20 mouse cellular contexts compared by ENCODE assay signal in genomic region chr12:7970301-7970700, GRCm38 (mm10). TPM values are rescaled to one million over a fixed set of nuclear protein-coding genes. Genes with fewer than 3 reads are reported as not detected.
DNase-seq lines count a peak whose midpoint lies in the region; ATAC-seq and TF ChIP-seq lines count a peak whose summit lies in the region.
"Had no signal": no experiment of that assay in that cellular context is flagged by ENCODE, and none has a peak within 500 bp of the region (broad histone marks: within the 10 kb centered on the region; RNA-seq: fewer than 3 reads in every experiment).

No protein-coding gene starts in this region.

- no peaks in the 10 kb centered on the region for H3K27me3 ChIP-seq in intestine, postnatal 0 days (replicated peaks; ENCODE audit: control insufficient read depth, insufficient read depth, low read length)
- H3K27me3 ChIP-seq in intestine, embryonic 16.5 days (replicated peaks; ENCODE audit: control insufficient read depth, insufficient read depth, low read length): no peaks in the 10 kb centered on the region
- H3K27me3 ChIP-seq in lung, postnatal 0 days (replicated peaks; ENCODE audit: insufficient read depth, low read length): no peaks in the 10 kb centered on the region
- H3K27me3 ChIP-seq: embryonic facial prominence, embryonic 13.5 days; embryonic facial prominence, embryonic 15.5 days; forebrain, embryonic 12.5 days had no signal

- ATAC-seq in intestine, postnatal 0 days: 0 out of 2 replicates have a peak, but pooled peaks have one; percentile 35
- no peak for ATAC-seq in intestine, embryonic 16.5 days
- no peak for ATAC-seq in lung, postnatal 0 days
- ATAC-seq: forebrain, embryonic 14.5 days; forebrain, embryonic 16.5 days had no signal

- H3K9ac ChIP-seq in intestine, postnatal 0 days (ENCODE audit: low read depth, low read length): no peak overlapping the region
- no peak overlapping the region for H3K9ac ChIP-seq in intestine, embryonic 16.5 days (ENCODE audit: low read depth, low read length)
- H3K9ac ChIP-seq in lung, postnatal 0 days (replicated peaks; ENCODE audit: low read depth): no peak overlapping the region
- H3K9ac ChIP-seq: embryonic facial prominence, embryonic 13.5 days; embryonic facial prominence, embryonic 15.5 days; forebrain, embryonic 12.5 days had no signal

- no peak for TF ChIP-seq EP300 in lung, postnatal 0 days (IDR thresholded peaks at IDR 0.05)

- DNase-seq in lung, postnatal 36 days: peak; percentile 1
- no peak for DNase-seq in lung, postnatal 0 days (ENCODE audit: low spot score)
- DNase-seq: adrenal gland, adult 2 months; adrenal gland, postnatal 10 days; adrenal gland, postnatal 25 days; cerebellum, adult 11 months; cerebellum, adult 18-20 months; cerebellum, adult 8-10 months; cerebellum, adult 9-11 months; cerebellum, postnatal 14 days; cerebellum, postnatal 36 days had no signal

- TF ChIP-seq CTCF in intestine, postnatal 0 days (IDR thresholded peaks at IDR 0.05; ENCODE audit: low read depth): no peak
- TF ChIP-seq CTCF in lung, postnatal 0 days (IDR thresholded peaks at IDR 0.05): no peak

- H3K4me2 ChIP-seq in intestine, postnatal 0 days (replicated peaks; ENCODE audit: low read depth): no peak overlapping the region
- H3K4me2 ChIP-seq in intestine, embryonic 16.5 days (ENCODE audit: low read depth, low read length): no peak overlapping the region
- H3K4me2 ChIP-seq in lung, postnatal 0 days (replicated peaks; ENCODE audit: low read depth, low read length): no peak overlapping the region
- H3K4me2 ChIP-seq: embryonic facial prominence, embryonic 13.5 days; embryonic facial prominence, embryonic 15.5 days; forebrain, embryonic 12.5 days had no signal

- H3K27ac ChIP-seq in intestine, postnatal 0 days (ENCODE audit: low read depth, low read length): no peak overlapping the region
- H3K27ac ChIP-seq in intestine, embryonic 16.5 days (ENCODE audit: low read length): no peak overlapping the region
- no peak overlapping the region for H3K27ac ChIP-seq in lung, postnatal 0 days (ENCODE audit: low read length)
- H3K27ac ChIP-seq: embryonic facial prominence, embryonic 13.5 days; embryonic facial prominence, embryonic 15.5 days; forebrain, embryonic 10.5 days; forebrain, embryonic 12.5 days had no signal

- H3K4me3 ChIP-seq in intestine, postnatal 0 days (ENCODE audit: low read depth, low read length): no peak overlapping the region
- no peak overlapping the region for H3K4me3 ChIP-seq in intestine, embryonic 16.5 days (ENCODE audit: low read length)
- H3K4me3 ChIP-seq in lung, postnatal 0 days (ENCODE audit: low read depth, low read length): no peak overlapping the region
- H3K4me3 ChIP-seq: embryonic facial prominence, embryonic 13.5 days; embryonic facial prominence, embryonic 15.5 days; erythroblast, embryonic 14.5 days; forebrain, embryonic 10.5 days; forebrain, embryonic 12.5 days had no signal

- no peaks in the 10 kb centered on the region for H3K36me3 ChIP-seq in intestine, postnatal 0 days (ENCODE audit: control insufficient read depth, insufficient read depth)
- H3K36me3 ChIP-seq in intestine, embryonic 16.5 days (ENCODE audit: control insufficient read depth, insufficient read depth, low read length): no peaks in the 10 kb centered on the region
- no peaks in the 10 kb centered on the region for H3K36me3 ChIP-seq in lung, postnatal 0 days (ENCODE audit: insufficient read depth, low read length)
- H3K36me3 ChIP-seq: embryonic facial prominence, embryonic 13.5 days; embryonic facial prominence, embryonic 15.5 days; forebrain, embryonic 10.5 days; forebrain, embryonic 12.5 days had no signal

- H3K4me1 ChIP-seq in intestine, postnatal 0 days (replicated peaks; ENCODE audit: control insufficient read depth, insufficient read depth, low read length): no peaks in the 10 kb centered on the region
- H3K4me1 ChIP-seq in intestine, embryonic 16.5 days (ENCODE audit: control insufficient read depth, insufficient read depth, low read length): no peaks in the 10 kb centered on the region
- no peaks in the 10 kb centered on the region for H3K4me1 ChIP-seq in lung, postnatal 0 days (ENCODE audit: insufficient read depth, low read depth, low read length)
- H3K4me1 ChIP-seq: embryonic facial prominence, embryonic 13.5 days; embryonic facial prominence, embryonic 15.5 days; forebrain, embryonic 10.5 days; forebrain, embryonic 12.5 days had no signal

- no peaks in the 10 kb centered on the region for H3K9me3 ChIP-seq in intestine, postnatal 0 days (ENCODE audit: control insufficient read depth)
- no peaks in the 10 kb centered on the region for H3K9me3 ChIP-seq in intestine, embryonic 16.5 days (ENCODE audit: control insufficient read depth, low read length)
- no peaks in the 10 kb centered on the region for H3K9me3 ChIP-seq in lung, postnatal 0 days (ENCODE audit: low read length)
- H3K9me3 ChIP-seq: embryonic facial prominence, embryonic 13.5 days; embryonic facial prominence, embryonic 15.5 days; forebrain, embryonic 10.5 days; forebrain, embryonic 12.5 days had no signal

- 68% methylated on average over 2 of the region's 2 CpGs for WGBS in intestine, postnatal 0 days
- WGBS in intestine, embryonic 16.5 days: 72% methylated on average over 2 of the region's 2 CpGs
- WGBS in lung, postnatal 0 days: 76% methylated on average over 2 of the region's 2 CpGs

RNA-seq across cellular contexts. Expression of gene Apob, which starts 7.1 kb away (rescaled TPM):
- polyA plus RNA-seq in intestine, postnatal 0 days (2015; fragmentation: Nextera tagmentation; extraction: Ambion mirVana): 132 and 135 TPM in 2 replicates
- 61.3 and 94.9 TPM in 2 replicates for polyA plus RNA-seq in intestine, embryonic 16.5 days (2015; fragmentation: Nextera tagmentation; extraction: Ambion mirVana)
- polyA plus RNA-seq in lung, postnatal 0 days (2015; fragmentation: Nextera tagmentation; extraction: Ambion mirVana): 0.27 and 0.53 TPM in 2 replicates
- polyA plus RNA-seq: embryonic facial prominence, embryonic 13.5 days; forebrain, embryonic 12.5 days had no signal

Comparison
In these comparisons a context has a peak if more than half of its experiments do, and no peak if none do; other contexts are left out.
1. RNA of gene Apob, which starts 7.1 kb away (polyA plus RNA-seq): 132 to 135 TPM in intestine, postnatal 0 days and 61.3 to 94.9 TPM in intestine, embryonic 16.5 days; 0.27 to 0.53 TPM in lung, postnatal 0 days; every median in the first group is over 10 times any median in the second.